Mouse (Mus musculus) heart, postnatal 25 days (tissue): ENCODE data around the gene Ank. TPM values are rescaled to one million over a fixed set of nuclear protein-coding genes. Genes with fewer than 3 reads are reported as not detected.

Source experiments
- DNase-seq: peaks from one replicate; pipeline ENCODE4 v3.0.0; 2022; ENCODE audit warnings: low spot score
- intact Hi-C: fragments of 180-260 bp; cut with DNase I; formaldehyde crosslinking; loops from one replicate; pipeline ENCODE4 v1.15.1; 2025
- total RNA-seq, 2 experiments: library from RNA; stranded (reverse); gene quantifications; 2 replicates each; pipeline ENCODE4 v1.2.3; 2021

Ank gene
- total RNA-seq, 2 experiments from 2014 or later, result 174 to 208 TPM

DNA sequence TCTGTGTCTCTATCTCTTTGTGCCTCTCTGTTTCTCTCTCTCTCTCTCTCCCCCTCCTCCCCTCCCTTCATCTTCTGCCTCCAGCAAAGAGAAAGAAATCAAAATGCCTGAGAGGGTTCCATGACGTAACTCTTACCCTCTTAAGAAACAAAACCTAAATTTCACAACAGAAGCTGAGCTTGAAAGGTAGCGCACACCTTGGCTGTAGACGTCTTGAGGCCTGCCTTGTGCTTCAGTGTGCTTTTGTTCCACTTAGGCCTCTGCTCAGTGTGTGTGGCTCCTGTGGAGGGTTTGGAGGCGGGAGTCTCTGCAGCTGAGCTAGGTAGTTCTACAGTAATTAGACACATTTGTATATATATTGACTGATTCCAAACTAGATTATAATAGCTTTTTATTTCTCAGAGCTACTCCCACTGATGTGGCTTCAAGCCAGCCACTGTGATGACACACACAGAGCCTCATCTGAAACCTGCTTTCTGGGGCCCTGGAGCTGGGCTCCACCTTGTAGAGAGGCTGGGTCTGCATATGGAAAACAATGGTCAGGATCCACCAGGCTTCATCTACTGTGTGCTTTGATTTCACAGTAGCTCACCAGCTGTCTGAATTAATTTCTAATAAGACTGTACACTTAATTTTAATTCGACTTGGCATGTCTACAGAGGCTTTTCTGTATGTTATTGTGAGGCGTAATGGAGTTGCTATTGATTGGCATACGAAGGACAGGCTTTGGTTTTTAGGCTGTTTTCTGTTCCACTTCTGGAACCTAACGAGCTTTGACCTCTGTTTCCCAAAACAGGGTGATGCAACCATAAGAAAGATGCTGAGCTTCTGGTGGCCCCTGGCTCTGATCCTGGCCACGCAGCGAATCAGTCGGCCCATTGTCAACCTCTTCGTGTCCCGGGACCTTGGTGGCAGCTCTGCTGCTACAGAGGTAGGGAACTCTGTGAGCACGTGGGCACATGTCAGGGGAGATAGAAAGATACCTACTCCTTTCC, 97.9 kb downstream of the Ank start:
- no peak for DNase-seq
- intact Hi-C loops, result no loop called here

DNA sequence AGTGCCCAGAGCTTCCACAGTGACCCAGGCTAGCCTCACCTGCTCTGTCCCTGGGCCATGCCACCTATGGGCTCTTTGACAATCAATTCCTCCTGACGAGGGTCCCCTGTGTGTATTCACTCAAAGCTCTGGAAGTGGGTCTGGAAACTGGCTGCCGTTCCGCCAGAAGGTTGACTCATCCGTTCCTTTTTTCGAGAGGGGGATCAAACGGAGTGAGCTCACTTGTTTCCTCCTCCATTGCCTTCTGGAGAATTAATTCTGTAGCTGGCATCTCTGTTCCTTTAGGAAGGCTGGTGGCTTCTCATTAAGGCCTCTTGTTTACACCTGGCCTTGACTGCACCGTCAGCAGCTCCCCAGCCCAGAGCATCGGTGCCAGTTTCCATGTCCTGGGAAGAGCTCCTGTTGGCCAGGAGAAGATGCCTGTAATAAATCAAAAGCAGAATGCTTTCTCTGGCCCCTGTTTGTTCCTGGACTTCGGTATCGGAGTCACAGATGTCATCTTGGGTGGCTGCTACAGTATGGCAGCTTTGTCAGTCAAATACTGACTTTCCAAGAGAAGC, 99.2 kb downstream of the Ank start:
- no peak for DNase-seq
- intact Hi-C loops, result no loop called here

DNA sequence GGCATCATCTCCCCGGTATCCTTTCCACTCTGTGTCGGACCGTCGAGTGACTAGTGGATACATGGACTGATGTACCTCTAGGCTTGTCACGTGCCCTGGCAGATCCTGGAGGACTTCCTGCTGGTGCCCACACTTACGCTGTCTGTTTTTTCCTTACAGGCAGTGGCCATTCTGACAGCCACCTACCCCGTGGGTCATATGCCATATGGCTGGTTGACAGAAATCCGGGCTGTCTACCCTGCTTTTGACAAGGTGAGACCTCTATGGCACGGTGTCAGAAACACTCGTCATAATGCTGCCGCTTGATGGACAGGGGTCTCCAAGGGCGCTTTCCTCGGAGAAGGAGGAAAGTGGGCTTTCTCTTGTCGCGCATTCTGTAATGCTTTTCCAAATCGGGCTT, 100.9 kb downstream of the Ank start:
- DNase-seq, result no peak
- intact Hi-C loops, result no loop called here

DNA sequence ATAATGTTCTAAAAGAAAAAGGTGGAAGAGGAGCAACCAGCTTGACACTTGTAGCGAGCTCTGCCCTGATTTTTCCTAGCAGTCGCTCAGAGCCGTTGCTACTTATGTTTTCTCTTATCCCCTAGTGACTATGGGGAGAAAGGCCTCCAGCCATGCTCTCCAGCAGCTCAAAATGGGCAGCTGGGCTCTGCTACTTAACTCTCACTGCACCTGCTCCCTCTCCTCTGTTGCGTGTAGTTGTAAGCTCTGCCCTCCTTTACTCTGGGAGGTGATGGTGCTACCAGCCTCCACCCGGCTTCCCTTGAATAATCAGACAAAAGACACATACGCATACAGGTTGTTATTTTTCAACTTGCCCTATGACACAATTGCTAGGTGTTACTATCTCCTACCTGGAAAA, 101.9 kb downstream of the Ank start:
- intact Hi-C loops, result no loop called here
- no peak for DNase-seq

DNA sequence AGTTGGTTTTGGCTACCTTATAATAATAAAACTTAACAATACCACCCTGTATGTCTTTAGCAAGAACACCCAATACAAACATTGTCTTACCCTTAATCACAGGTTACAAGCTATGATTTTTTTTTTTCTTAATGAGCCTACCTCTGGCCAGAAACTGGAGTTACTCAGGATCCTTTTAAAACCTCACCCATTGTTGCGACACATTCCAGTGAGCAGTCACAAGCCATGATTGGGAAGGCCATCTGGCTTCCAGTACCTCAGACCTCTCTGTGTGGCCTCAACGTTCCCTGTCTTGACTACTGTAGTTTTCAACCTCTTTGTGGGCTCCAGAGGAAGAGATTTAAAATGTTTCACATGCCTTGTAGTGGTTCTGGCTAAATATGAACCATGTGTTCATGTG, 103.4 kb downstream of the Ank start:
- intact Hi-C loops, result no loop called here
- DNase-seq, result no peak

DNA sequence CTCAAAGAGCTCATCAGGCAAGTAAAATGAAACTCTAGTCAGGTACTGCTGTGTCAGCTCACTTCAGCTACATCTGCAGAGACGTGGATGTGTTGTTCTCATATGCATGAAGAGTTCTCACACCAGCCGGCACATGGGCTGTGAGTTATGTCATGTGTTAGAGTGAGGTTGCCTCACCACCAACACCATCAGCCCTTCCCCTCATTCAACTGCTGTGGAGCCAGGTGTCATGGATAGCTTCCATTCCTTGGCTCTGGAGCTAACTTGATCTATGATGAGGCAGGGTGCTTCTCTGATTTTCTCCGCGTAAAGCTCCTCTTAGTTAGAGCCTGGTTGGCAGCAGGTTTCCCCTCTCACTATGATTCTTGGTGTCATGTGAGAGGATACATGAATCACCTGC, 103.9 kb downstream of the Ank start:
- DNase-seq, result no peak
- intact Hi-C loops, result no loop called here

DNA sequence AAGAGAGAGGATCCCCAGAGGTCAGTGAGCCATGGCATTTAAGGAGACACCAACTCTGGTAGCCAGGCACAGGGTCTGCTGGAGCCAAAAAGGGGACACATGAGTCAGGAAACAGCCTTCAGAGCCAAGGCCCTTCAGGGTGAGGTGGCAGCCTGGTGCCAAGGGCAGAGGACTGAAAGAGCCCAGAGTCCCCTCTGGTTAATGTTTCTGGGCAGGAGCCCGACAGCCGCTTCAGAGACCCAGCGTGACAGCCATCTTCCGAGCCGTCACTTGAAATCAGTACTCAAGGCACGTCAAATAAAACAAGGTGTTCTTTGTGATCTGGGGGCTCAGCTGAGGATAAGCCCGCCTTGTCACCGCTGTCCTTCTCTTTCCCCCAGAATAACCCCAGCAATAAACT, 104.7 kb downstream of the Ank start:
- DNase-seq, result peak; percentile 49
- intact Hi-C loops, result no loop called here

DNA sequence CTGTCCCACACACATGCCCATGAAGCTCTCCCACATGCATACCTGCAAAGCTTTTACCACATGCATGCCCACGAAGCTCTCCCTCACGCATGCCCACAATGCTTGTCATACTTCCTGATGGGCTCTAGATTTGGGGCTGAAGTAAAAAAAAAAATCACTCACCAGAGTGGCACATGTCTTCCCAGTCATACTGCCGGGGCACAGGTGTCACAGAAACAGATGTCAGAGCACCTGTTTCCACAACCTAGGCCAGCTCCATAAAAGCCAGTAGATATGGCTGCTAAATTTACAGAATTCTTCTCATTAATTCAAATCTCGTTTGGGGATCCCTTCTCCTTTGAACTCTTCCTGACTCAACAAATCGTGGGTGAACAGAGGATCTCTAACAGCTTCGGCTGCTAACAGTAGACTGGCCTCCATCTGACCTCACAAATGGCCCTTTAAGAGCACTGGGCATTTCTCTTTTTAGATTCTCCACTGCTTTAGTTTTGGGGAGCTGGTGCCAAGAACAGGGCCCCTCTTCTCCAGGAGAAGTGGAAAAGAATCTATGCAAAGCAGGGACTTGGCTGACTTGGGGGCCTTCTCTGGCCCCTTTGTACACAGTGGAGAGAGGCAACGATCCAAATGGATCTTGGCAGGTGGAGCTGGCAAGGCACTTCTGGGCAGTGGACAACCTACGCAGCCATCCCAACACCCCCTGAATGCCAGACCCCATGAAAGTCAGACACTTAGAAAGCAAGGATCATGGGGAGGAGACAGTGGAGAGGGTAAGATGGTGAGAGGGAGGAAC, 108.7 kb downstream of the Ank start:
- DNase-seq, result no peak
- intact Hi-C loops, result no loop called here

DNA sequence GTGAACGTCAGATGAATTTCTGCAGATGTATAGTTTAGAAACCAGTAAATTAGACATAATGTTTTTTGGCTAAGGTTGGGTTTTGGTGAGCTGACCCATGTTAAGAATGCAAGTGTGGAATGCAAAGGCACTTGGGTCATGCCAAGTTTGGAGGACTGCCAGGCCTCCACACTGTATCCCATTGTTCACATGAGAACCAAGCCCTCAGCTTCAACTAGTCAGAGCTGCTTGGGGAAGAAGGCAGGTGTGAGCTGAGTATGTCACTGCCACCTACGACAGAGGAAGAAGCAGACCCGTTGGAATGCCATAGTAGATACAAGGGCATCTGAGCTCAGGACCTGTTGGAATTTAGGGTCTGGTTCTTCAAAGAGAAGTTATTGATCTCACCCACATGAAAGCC, 109.5 kb downstream of the Ank start:
- intact Hi-C loops, result no loop called here
- no peak for DNase-seq

DNA sequence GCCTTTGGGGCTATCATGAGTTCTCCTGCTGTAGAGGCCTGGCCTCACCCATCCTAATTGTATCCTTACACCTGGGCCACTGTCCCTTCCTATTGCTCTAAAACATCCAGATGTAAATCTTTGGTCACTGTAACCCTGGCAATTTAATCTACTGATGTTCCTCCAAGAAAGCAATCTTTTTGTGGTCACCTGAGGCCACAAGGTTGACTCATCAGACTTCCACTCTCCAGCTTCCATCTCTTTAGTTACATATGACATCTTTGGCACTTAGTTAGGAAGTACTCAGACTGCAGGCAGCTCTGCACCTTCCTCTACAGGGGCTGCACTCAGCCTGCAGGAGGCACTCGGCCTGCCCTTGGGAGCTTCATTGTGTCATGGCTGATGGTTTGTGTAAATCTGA, 110.4 kb downstream of the Ank start:
- intact Hi-C loops, result no loop called here
- DNase-seq, result no peak

DNA sequence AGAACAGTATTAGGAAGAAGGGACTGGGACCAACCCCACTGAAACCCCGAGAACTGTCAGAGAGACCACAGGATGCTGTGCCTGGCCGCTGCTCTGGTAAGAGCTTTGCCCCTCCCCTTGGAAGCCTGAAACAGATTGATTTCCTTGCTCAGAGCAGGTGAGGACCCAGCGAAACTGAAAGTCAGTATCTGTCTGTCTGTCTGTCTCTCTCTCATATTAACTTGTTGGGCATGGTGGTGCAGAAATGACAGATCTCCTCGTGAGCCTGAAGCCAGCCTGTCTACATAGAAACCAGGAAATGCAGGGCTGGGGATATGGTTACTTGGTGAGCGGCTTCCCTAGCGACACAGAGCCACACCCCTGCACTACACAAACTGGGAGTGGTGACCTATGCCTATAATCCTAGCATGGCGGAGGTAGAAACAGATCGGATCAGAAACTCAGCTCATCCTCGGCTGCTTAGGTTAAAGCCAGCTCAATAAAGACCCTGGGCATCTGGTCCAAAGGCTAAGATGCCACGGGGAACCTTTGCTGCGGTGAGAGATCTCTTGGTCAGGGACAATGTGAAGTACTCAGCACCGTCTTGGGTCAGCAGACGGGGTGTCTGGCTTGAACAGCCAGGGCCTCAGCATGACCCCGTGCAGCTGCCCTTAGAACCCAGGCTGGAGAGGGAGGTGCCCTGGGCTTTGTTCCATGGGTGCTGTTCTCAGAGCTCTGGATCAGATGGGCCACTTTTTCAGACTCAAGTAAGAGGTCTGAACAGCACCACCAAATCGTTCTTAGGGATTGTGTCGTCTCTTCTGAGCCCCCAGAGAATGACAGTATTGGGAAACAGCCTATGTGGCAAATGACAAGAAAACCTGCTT, 111.7 kb downstream of the Ank start:
- DNase-seq, result no peak
- intact Hi-C loops, result no loop called here

DNA sequence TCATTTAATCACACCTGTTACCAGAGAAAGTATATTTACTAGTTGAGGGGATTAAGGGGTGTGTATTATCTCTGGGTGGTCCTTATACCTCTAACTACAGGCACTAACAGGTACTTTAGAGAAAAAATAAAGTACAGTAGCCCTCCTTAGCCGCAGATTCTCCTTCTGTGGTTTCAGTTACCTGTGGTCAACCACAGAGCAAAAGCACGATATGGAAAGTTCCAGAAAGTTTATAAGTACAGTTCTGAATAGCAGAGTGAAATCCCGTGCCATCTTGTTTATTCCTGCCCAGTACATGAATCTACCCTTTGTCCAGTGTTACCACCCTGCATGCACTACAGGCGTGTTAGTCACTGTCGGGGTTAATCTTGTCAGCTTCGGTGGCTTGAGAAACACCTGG, 112.4 kb downstream of the Ank start:
- intact Hi-C loops, result no loop called here
- no peak for DNase-seq

DNA sequence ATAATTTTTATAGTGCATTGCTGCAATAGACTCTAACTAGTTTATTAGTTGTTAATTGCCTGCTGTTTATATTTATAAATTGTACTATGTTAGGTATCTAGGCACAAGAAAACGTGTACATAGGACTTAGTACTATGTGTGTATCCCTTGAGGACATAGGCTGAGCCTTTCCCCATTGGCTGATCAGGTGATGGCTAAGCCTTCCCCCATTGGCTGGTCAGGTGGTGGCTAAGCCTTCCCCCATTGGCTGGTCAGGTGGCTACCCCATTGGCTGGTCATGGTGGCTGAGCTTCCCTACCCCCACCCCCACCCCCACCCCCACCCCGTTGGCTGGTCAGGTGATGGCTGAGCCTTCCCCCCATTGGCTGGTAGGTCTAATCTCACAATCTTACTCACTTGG, 113.4 kb downstream of the Ank start:
- DNase-seq, result no peak
- intact Hi-C loops, result loop anchor here (5.0 kb wide), 1 partner anchor 73 kb away; no protein-coding TSS in a partner anchor

DNA sequence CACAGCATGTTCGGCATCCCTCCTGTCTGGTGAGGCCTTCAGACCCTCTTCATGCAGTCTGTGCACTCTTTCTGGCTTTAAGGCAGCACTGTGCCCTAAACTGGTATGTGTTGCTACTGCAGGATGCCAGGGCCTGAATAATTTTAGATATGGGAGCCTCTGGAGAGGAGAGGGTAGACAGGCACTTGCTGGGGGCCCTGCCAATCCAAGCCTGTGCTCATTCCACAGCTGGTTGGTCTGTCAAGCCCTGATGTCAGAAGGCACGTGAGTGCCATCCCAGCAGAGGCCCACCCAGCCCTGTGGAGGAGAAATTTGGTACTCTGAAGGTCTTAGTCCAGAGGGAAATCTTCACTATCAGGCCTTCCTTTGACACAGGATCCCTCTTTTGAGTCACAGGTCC, 114.3 kb downstream of the Ank start:
- DNase-seq, result peak; percentile 19
- intact Hi-C loops, result loop anchor here (5.0 kb wide), 1 partner anchor 73 kb away; no protein-coding TSS in a partner anchor

DNA sequence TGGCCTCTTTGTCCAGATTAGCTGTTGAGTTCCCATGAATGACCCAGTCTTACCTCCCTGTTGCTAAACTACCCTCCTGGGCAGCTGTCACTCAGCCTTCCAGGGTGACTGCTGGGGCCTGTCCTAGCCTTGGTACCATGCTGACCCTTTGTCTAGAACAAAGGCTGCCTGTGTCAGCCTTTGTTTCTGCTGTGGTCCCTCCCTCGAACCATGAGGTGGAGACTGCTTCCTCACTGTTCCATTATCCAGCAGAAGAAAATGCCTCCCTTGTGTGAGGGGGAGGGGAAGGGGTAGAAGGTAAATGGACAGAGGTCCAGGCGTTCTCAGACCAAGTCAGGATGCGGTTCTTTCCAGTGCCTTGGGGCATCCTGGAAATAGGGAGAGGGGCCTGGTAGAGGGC, 115.2 kb downstream of the Ank start:
- intact Hi-C loops, result loop anchor here (5.0 kb wide), 1 partner anchor 74 kb away; no protein-coding TSS in a partner anchor
- no peak for DNase-seq

DNA sequence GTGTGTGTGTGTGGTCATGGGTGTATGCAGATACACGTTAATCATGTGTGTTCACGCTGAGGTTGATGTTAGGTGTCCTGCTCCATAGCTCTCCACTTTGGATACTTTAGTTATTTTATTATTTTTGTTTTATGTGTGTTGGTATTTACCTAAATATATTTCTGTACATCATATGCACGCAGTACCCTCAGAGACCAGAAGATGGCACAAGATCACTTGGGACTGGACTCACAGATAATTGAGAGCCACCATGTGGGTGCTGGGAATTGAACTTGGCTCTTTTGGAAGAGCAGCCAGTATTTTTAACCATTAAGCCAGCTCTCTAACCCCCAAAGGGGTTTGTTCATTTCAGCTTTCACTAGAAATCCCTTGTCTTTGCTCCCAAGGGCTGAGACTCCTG, 116.0 kb downstream of the Ank start:
- no peak for DNase-seq
- intact Hi-C loops, result loop anchor here (5.0 kb wide), 1 partner anchor 75 kb away; no protein-coding TSS in a partner anchor

DNA sequence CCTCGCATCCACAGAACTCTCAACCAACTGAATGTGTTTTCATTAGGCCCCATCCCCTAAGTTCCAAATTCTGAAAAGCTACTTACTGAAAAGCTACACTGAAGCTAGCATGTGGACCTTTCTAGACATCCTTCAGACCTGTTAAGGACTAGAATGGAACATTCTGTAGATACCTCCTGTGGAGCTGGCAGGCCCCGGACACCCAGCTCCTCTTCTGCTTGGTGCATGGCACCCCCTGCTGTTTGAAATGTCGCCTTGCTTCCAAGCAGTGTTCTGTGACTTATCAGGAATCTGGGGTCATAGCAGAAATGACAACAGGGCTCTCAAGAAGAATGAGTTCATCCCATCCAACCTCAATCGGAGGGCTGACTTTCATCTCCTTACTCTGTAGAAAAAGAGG, 116.6 kb downstream of the Ank start:
- peak; percentile 25 for DNase-seq
- intact Hi-C loops, result loop anchor here (1.0 to 5.0 kb wide), 2 partner anchors 76 to 257 kb away; no protein-coding TSS in a partner anchor

DNA sequence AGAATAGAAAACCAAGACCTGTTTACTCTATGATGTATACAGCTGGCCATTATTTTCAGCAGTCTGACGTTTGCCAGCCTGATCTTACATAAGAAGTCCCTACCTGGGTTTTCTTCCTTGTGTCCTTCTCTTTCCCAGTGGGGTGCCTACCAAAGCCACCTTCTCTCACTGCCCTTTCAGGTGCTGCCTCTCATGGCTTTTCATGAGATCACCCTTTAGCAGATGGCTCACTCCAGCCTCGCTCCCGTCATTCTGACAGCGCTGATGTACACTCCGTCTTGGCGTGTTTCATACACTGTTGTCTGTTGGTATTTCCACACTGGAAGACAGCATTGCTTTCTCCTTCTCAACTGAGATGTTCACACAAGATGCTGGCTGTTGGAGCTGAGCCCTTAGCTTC, 117.1 kb downstream of the Ank start:
- intact Hi-C loops, result loop anchor here (1.0 to 5.0 kb wide), 2 partner anchors 76 to 257 kb away; no protein-coding TSS in a partner anchor
- no peak for DNase-seq

DNA sequence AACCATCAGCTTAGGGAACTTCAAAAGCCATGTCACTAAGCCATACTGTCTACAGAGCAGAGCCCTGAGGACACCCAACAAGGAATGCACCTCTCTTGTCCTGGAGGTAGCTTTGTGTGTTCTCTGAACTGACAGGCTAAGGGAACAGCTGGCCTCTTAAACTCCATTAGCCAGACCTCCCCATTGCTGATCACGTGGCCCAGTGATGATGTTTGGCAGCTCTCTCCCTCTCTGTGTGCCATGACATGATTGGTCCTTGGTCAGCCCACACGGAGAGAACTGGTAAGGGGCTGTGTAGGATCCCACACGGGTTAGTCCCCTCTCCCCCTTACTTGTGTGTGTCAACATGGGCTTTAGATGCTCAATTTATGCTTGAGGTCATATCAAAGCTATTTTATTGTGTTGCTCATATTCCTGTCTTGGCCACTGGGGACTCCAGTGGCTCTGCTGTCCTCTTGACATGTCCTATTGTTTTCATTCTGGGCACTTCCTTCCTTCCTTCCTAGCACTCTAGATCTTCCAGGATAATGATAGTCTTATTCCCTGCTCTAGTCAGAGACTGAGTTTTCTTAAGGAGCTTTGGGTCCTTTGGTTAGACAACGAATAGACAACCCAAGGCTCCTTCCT, 119.1 kb downstream of the Ank start:
- no peak for DNase-seq
- intact Hi-C loops, result no loop called here
